Mouse (Mus musculus) left cerebral cortex, adult 2 months (tissue): Measurements from ENCODE around the gene Mok. TPM values are rescaled to one million over a fixed set of nuclear protein-coding genes. Genes with fewer than 3 reads are reported as not detected.

Source experiments
- DNase-seq, 2 experiments: peaks; one replicate each; pipeline ENCODE4 v3.0.0; 2021 to 2022; ENCODE audit warnings: low spot score in 2 of 2, mixed read lengths in 1 of 2; ENCODE audit errors: extremely low spot score in 1 of 2
- H3K27ac ChIP-seq: fragments of 200-600 bp; 2 replicates; pipeline ENCODE4 v1.8.1; 2022
- H3K4me3 ChIP-seq: fragments of 200-600 bp; 2 replicates; pipeline ENCODE4 v1.8.1; 2022
- CTCF ChIP-seq: fragments of 200-600 bp; IDR thresholded peaks from 2 replicates; pipeline ENCODE4 v1.8.1; 2022; ENCODE audit warnings: antibody characterized with exemption, mild to moderate bottlenecking, moderate library complexity
- intact Hi-C: fragments of 180-260 bp; cut with DNase I; formaldehyde crosslinking; loops from one replicate; pipeline ENCODE4 v1.15.1; 2025
- total RNA-seq, 2 experiments: library from RNA; stranded (reverse); gene quantifications; 2 replicates each; pipeline ENCODE4 v1.2.3; 2021

Gene Mok
- total RNA-seq, 2 experiments from 2014 or later = 13.0 to 13.3 TPM

DNA sequence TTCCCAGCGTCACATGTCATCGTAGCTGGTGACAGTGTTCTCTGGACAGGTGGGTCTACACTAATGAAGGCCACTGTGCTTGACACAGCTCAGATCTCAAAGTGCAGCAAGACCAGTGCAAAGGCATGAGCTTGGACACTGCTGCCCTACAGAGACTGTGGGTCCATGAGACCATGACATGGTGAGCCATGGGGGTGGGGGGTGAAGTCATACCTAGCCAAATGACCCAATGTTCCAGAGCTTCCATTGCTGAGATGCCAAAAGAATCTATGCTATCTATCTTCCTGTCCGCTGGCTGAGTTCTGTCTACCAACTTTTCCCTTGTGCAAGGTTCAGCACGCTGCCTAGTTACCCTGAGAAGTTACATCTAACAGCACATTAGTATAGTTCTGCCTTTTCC lies 11.8 kb downstream of the Mok start:
- no peak overlapping the region for H3K27ac ChIP-seq
- no peak for TF ChIP-seq CTCF
- DNase-seq = no peak
- intact Hi-C loops = no loop called here
- H3K4me3 ChIP-seq = no peak overlapping the region

GRCm38 (mm10) chr12:110822366-110822765 lies 18.4 kb downstream of the Mok start:
- Histone ChIP-seq H3K4me3 (no peak overlapping the region), H3K27ac (no peak overlapping the region)
- intact Hi-C loops = no loop called here
- no peak for DNase-seq
- no peak for TF ChIP-seq CTCF

DNA sequence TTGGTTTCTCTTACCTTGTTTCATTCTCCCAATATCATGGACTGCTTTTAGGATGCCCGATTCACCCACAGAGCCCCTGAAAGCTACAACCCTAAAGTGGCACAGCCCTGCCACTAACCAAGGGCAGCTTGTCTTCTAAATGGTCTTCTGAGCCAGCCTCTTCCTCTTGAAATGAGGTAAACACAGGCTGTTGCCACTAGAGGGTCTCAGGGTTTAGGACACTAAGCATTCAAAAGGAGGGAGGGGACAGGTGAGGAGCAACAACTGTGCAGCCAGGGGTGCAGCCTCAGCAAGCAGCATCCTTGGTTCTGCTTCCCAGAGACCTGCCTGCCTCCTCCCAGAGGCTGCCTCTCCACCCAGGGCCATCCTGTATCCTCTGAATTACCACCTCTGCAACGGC lies 19.0 kb downstream of the Mok start:
- TF ChIP-seq CTCF = no peak; the same call in 1 of the 2 replicates
- H3K27ac ChIP-seq = no peak overlapping the region
- intact Hi-C loops = no loop called here
- no peak for DNase-seq
- H3K4me3 ChIP-seq = no peak overlapping the region

GRCm38 (mm10) chr12:110819367-110819766 lies 21.4 kb downstream of the Mok start:
- TF ChIP-seq CTCF = no peak
- no peak overlapping the region for H3K27ac ChIP-seq
- intact Hi-C loops = no loop called here
- H3K4me3 ChIP-seq = no peak overlapping the region
- DNase-seq = no peak

- no peak for DNase-seq
- Histone ChIP-seq H3K27ac (no peak overlapping the region), H3K4me3 (no peak overlapping the region)
- intact Hi-C loops = no loop called here
- no peak for TF ChIP-seq CTCF
These were observed 23.9 kb downstream of the Mok start for GRCm38 (mm10) chr12:110816833-110817232.

DNA sequence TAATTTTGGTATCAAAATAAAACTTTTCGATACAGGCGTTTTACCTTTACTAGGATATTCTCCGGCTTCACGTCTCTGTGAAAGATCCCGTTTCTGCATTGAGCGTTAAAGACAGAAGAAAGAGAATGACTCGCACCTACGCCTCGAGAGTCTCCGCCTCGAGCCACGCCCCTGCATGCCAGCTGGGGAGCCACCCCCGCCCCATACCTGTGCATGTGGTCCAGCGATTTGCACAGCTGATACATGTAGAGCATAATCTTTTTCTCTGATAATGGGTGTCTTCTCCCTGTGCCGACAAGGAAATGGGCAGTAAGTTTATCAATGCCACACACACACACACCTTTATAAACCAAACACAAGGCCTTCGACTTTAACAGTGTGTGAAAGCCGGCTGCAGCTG lies 25.8 kb downstream of the Mok start:
- no peak for TF ChIP-seq CTCF

DNA sequence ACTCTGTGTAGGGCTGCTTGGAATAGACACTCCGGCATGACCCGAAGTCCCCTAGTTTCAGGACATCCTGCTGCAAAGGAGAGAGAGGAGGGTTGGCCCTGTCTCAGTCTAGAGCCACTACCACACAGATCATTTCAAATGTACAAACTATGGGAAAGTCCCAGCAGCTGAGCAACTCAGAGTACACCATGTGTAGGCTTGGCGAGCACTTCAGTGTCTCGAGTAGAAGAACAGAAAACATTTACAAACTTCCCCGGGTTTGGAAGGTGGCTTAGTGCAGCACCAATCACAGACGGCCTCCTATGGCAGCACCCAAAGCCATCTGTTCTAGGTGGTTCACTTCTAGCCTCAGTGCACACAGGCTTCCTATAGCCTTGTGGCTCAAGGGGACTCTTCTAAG lies 27.1 kb downstream of the Mok start:
- H3K27ac ChIP-seq = no peak overlapping the region
- TF ChIP-seq CTCF = no peak
- DNase-seq = no peak
- H3K4me3 ChIP-seq = no peak overlapping the region
- intact Hi-C loops = no loop called here

More for the DNA sequence above, 25.8 kb downstream of the Mok start:
- intact Hi-C loops = no loop called here
- no peak for DNase-seq
- Histone ChIP-seq H3K27ac (no peak overlapping the region), H3K4me3 (no peak overlapping the region)

DNA sequence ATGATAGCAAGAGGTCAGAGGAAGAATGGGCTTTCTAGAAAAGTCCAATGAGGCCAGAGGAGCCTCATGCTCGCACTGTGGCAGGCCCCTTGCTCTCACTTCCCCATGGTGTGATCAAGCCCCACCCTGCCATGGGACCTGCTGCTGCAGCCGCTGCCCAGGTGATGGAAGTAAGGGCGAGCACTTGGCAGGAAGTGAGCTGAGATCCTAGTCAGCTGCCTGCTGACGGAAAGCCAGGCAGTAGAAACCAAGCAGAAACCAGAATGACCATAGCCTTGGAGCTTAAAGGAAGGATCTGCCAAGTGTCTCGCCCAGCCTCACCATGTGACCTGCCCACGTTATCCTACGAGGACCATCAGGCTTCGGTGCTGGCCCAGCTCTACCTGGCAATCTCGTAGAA lies 27.6 kb downstream of the Mok start:
- no peak for TF ChIP-seq CTCF
- no peak overlapping the region for H3K4me3 ChIP-seq
- no peak overlapping the region for H3K27ac ChIP-seq
- intact Hi-C loops = no loop called here
- no peak for DNase-seq

- no peak for TF ChIP-seq CTCF
These were observed 31.9 kb downstream of the Mok start for GRCm38 (mm10) chr12:110808848-110809247.

GRCm38 (mm10) chr12:110808430-110808829 lies 32.3 kb downstream of the Mok start:
- intact Hi-C loops = no loop called here
- Histone ChIP-seq H3K4me3 (no peak overlapping the region), H3K27ac (no peak overlapping the region)
- TF ChIP-seq CTCF = no peak
- DNase-seq = no peak

More at GRCm38 (mm10) chr12:110808848-110809247, 31.9 kb downstream of the Mok start:
- H3K4me3 ChIP-seq = no peak overlapping the region
- H3K27ac ChIP-seq = no peak overlapping the region
- intact Hi-C loops = no loop called here
- DNase-seq = no peak

GRCm38 (mm10) chr12:110806301-110806970 lies 34.3 kb downstream of the Mok start:
- no peak for DNase-seq
- intact Hi-C loops = no loop called here
- H3K4me3 ChIP-seq = no peak overlapping the region
- no peak overlapping the region for H3K27ac ChIP-seq
- TF ChIP-seq CTCF = peak; percentile 41

- Histone ChIP-seq H3K4me3 (no peak overlapping the region), H3K27ac (no peak overlapping the region; the same call in 1 of the 2 replicates)
- TF ChIP-seq CTCF = no peak
- DNase-seq = no peak
- intact Hi-C loops = no loop called here
These were observed 36.5 kb downstream of the Mok start for GRCm38 (mm10) chr12:110804261-110804660.

DNA sequence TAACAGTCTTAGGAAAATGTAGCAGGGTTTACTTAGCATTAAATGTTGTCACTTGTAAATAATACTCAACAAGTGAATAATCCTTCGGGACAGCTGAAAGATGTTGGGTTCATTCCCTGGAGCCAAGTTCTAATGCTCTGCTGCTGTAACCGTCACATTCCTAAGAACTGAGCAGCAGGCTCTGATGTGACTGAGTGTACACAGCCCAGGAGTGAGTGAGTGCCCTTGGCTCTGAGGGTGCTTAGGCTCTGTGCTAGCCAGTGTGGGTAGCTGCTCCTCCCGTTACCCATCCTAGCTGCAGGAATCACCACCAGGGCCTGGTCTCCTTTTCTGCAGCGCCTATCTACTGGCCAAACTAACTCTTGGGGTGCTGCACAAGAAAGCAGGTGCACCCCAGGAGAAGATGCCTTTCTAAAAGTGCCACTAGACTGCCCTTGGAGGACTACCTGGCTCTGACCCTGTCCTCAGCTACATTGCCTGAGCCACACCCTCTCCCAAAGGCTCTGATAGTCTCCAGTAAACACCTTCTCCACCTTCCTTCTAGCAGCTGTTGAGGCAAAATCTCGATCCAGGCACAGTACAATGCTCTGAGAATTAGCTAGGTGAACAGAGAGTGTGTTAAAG lies 38.0 kb downstream of the Mok start:
- H3K4me3 ChIP-seq = no peak overlapping the region
- no peak for DNase-seq
- 0 out of 2 replicates have a peak overlapping the region, but pooled peaks have one; percentile 21 for H3K27ac ChIP-seq
- intact Hi-C loops = no loop called here
- no peak for TF ChIP-seq CTCF
